Mouse (Mus musculus): Measurements from ENCODE around the gene Tars. TPM values are rescaled to one million over a fixed set of nuclear protein-coding genes. Genes with fewer than 3 reads are reported as not detected.
A peak's percentile ranks its signal among the peaks of the same experiment; 100 is the strongest.

The Tars gene
- total RNA-seq, 1 experiment = 100 TPM

GRCm38 (mm10) chr15:11413484-11413883 lies 14.0 kb upstream of the Tars start:
- in situ Hi-C loops (cut with MboI; ENCODE audit: low sequenced_read_pairs in 2 of 2, unreplicated experiment in 2 of 2) = loop anchor here in 1 of 2 experiments (25.0 kb wide), 1 partner anchor 549 kb away; no protein-coding TSS in a partner anchor
- H3K4me3 ChIP-seq (ENCODE audit: insufficient read depth in 1 of 2, low read depth in 1 of 2, low read length in 2 of 2, poor library complexity in 1 of 2, severe bottlenecking in 1 of 2) = no peak overlapping the region
- H3K9me3 ChIP-seq (ENCODE audit: control insufficient read depth, insufficient read depth, low read depth, low read length) = no peaks in the 10 kb centered on the region
- no peaks in the 10 kb centered on the region for H3K4me1 ChIP-seq (ENCODE audit: control insufficient read depth in 2 of 2, insufficient read depth in 2 of 2, low read length in 2 of 2, poor library complexity in 1 of 2)
- H3K27ac ChIP-seq (ENCODE audit: insufficient read depth, low read depth, low read length, poor library complexity, severe bottlenecking) = no peak overlapping the region
- no peak overlapping the region for H3K9ac ChIP-seq (ENCODE audit: insufficient read depth, low read depth, low read length, poor library complexity, severe bottlenecking)
- TF ChIP-seq MAFK (IDR thresholded peaks at IDR 0.05; ENCODE audit: insufficient read depth, low read depth, low read length) (no peak), HCFC1 (IDR thresholded peaks at IDR 0.05; ENCODE audit: borderline replicate concordance, insufficient read depth, low read length) (no peak), ZNF384 (IDR thresholded peaks at IDR 0.05; ENCODE audit: low read depth, low read length) (no peak), CHD2 (IDR thresholded peaks at IDR 0.05; ENCODE audit: low read depth, low read length) (no peak)
- no peaks in the 10 kb centered on the region for H3K36me3 ChIP-seq (ENCODE audit: control insufficient read depth, insufficient read depth, low read length, poor library complexity, severe bottlenecking)
- no peak for DNase-seq (ENCODE audit: low read depth, low spot score)

GRCm38 (mm10) chr15:11412542-11412941 lies 13.1 kb upstream of the Tars start:
- H3K4me1 ChIP-seq (ENCODE audit: control insufficient read depth in 2 of 2, insufficient read depth in 2 of 2, low read length in 2 of 2, poor library complexity in 1 of 2) = no peaks in the 10 kb centered on the region
- no peak overlapping the region for H3K27ac ChIP-seq (ENCODE audit: insufficient read depth, low read depth, low read length, poor library complexity, severe bottlenecking)
- TF ChIP-seq MAFK (IDR thresholded peaks at IDR 0.05; ENCODE audit: insufficient read depth, low read depth, low read length) (no peak), CHD2 (IDR thresholded peaks at IDR 0.05; ENCODE audit: low read depth, low read length) (no peak), ZNF384 (IDR thresholded peaks at IDR 0.05; ENCODE audit: low read depth, low read length) (no peak), ZC3H11A (IDR thresholded peaks at IDR 0.05; ENCODE audit: borderline replicate concordance, low read depth, low read length) (no peak), HCFC1 (IDR thresholded peaks at IDR 0.05; ENCODE audit: borderline replicate concordance, insufficient read depth, low read length) (no peak)
- DNase-seq (ENCODE audit: low read depth, low spot score) = no peak
- H3K4me3 ChIP-seq (ENCODE audit: insufficient read depth in 1 of 2, low read depth in 1 of 2, low read length in 2 of 2, poor library complexity in 1 of 2, severe bottlenecking in 1 of 2) = no peak overlapping the region
- H3K9me3 ChIP-seq (ENCODE audit: control insufficient read depth, insufficient read depth, low read depth, low read length) = no peaks in the 10 kb centered on the region
- no peak overlapping the region for H3K9ac ChIP-seq (ENCODE audit: insufficient read depth, low read depth, low read length, poor library complexity, severe bottlenecking)
- no peaks in the 10 kb centered on the region for H3K36me3 ChIP-seq (ENCODE audit: control insufficient read depth, insufficient read depth, low read length, poor library complexity, severe bottlenecking)
- in situ Hi-C loops (cut with MboI; ENCODE audit: low sequenced_read_pairs in 2 of 2, unreplicated experiment in 2 of 2) = loop anchor here in 1 of 2 experiments (25.0 kb wide), 1 partner anchor 550 kb away; no protein-coding TSS in a partner anchor

- Histone ChIP-seq H3K9me3 (ENCODE audit: control insufficient read depth, insufficient read depth, low read depth, low read length) (no peaks in the 10 kb centered on the region), H3K4me3 (ENCODE audit: insufficient read depth in 1 of 2, low read depth in 1 of 2, low read length in 2 of 2, poor library complexity in 1 of 2, severe bottlenecking in 1 of 2) (no peak overlapping the region), H3K9ac (ENCODE audit: insufficient read depth, low read depth, low read length, poor library complexity, severe bottlenecking) (no peak overlapping the region), H3K4me1 (ENCODE audit: control insufficient read depth in 2 of 2, insufficient read depth in 2 of 2, low read length in 2 of 2, poor library complexity in 1 of 2) (no peaks in the 10 kb centered on the region), H3K36me3 (ENCODE audit: control insufficient read depth, insufficient read depth, low read length, poor library complexity, severe bottlenecking) (no peaks in the 10 kb centered on the region), H3K27ac (ENCODE audit: insufficient read depth, low read depth, low read length, poor library complexity, severe bottlenecking) (no peak overlapping the region)
- in situ Hi-C loops (cut with MboI; ENCODE audit: low sequenced_read_pairs in 2 of 2, unreplicated experiment in 2 of 2) = loop anchor here in 1 of 2 experiments (25.0 kb wide), 1 partner anchor 550 kb away; no protein-coding TSS in a partner anchor
- no peak for DNase-seq (ENCODE audit: low read depth, low spot score)
- TF ChIP-seq ZNF384 (IDR thresholded peaks at IDR 0.05; ENCODE audit: low read depth, low read length) = no peak
- no peak for TF ChIP-seq HCFC1 (IDR thresholded peaks at IDR 0.05; ENCODE audit: borderline replicate concordance, insufficient read depth, low read length)
- no peak for TF ChIP-seq ZC3H11A (IDR thresholded peaks at IDR 0.05; ENCODE audit: borderline replicate concordance, low read depth, low read length)
- TF ChIP-seq CHD2 (IDR thresholded peaks at IDR 0.05; ENCODE audit: low read depth, low read length) = no peak
- TF ChIP-seq MAFK (IDR thresholded peaks at IDR 0.05; ENCODE audit: insufficient read depth, low read depth, low read length) = no peak
Measured at GRCm38 (mm10) chr15:11411846-11412245, 12.4 kb upstream of the Tars start.

GRCm38 (mm10) chr15:11408155-11408826 lies 8.8 kb upstream of the Tars start:
- no peak for DNase-seq (ENCODE audit: low read depth, low spot score)
- H3K36me3 ChIP-seq (ENCODE audit: control insufficient read depth, insufficient read depth, low read length, poor library complexity, severe bottlenecking) = no peaks in the 10 kb centered on the region
- no peak overlapping the region for H3K27ac ChIP-seq (ENCODE audit: insufficient read depth, low read depth, low read length, poor library complexity, severe bottlenecking)
- TF ChIP-seq ZC3H11A (IDR thresholded peaks at IDR 0.05; ENCODE audit: borderline replicate concordance, low read depth, low read length) (peak; percentile 65; the same call in 1 of the 2 replicates), CHD2 (IDR thresholded peaks at IDR 0.05; ENCODE audit: low read depth, low read length) (no peak), MAFK (IDR thresholded peaks at IDR 0.05; ENCODE audit: insufficient read depth, low read depth, low read length) (no peak), HCFC1 (IDR thresholded peaks at IDR 0.05; ENCODE audit: borderline replicate concordance, insufficient read depth, low read length) (no peak), ZNF384 (IDR thresholded peaks at IDR 0.05; ENCODE audit: low read depth, low read length) (no peak)
- no peaks in the 10 kb centered on the region for H3K4me1 ChIP-seq (ENCODE audit: control insufficient read depth in 2 of 2, insufficient read depth in 2 of 2, low read length in 2 of 2, poor library complexity in 1 of 2)
- in situ Hi-C loops (cut with MboI; ENCODE audit: low sequenced_read_pairs in 2 of 2, unreplicated experiment in 2 of 2) = loop anchor here (10.0 to 25.0 kb wide), 2 partner anchors 554 to 557 kb away; no protein-coding TSS in a partner anchor
- H3K4me3 ChIP-seq (ENCODE audit: insufficient read depth in 1 of 2, low read depth in 1 of 2, low read length in 2 of 2, poor library complexity in 1 of 2, severe bottlenecking in 1 of 2) = no peak overlapping the region
- H3K9me3 ChIP-seq (ENCODE audit: control insufficient read depth, insufficient read depth, low read depth, low read length) = no peaks in the 10 kb centered on the region
- H3K9ac ChIP-seq (ENCODE audit: insufficient read depth, low read depth, low read length, poor library complexity, severe bottlenecking) = no peak overlapping the region
